Mouse (Mus musculus) cerebellum, postnatal 4 days (tissue): ENCODE results near the gene Prkci.
A peak's percentile ranks its signal among the peaks of the same experiment; 100 is the strongest.

Experiments used
- DNase-seq, 2 experiments: peaks; one replicate each; pipeline ENCODE4 v3.0.0; 2022; ENCODE audit warnings: low spot score in 2 of 2, mixed read lengths in 1 of 2

Prkci gene

GRCm38 (mm10) chr3:31042992-31043391 is 47.4 kb downstream of the Prkci start:
- no peak for DNase-seq

DNA sequence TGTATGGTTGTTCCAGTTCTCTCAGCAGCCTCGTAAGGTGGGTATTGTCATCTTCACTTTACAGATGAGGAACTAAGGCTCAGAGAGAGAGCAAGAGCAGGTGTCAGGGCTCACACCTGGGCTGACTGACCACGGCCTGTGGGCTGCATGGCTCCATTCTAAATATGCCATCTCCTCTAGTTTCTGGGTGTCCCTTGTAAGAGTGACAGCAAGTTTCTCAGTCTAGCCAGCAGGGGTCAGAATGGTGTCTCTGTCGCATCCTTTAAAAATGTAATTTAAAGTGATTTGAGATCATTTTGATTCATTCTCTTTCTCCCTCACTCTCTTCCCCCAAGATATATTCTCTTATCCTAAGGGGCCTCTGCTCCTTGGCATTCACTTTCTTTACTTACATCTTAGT is 51.7 kb downstream of the Prkci start:
- DNase-seq = no peak

GRCm38 (mm10) chr3:31049087-31049486 is 53.5 kb downstream of the Prkci start:
- DNase-seq = no peak

DNA sequence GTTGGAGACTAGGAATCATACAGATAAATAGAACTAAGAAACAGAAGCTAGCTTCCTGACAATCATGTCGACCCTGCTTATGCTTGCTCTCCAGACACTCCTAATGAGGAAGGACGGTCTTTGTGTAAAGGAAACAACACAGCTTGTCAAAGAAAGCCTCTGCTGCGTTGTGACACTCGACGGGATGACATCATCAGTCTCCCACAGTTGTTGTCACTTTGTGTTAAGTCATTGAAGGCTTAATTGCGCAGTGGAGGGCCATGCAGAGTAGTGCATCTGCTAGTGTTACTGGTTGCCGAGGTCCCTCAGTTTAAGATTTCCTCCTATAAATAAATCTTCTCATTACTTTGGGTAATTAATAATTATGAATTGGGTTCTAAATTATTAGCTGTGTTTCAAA is 54.8 kb downstream of the Prkci start:
- peak in 1 of 2 experiments; percentile 42 for DNase-seq

DNA sequence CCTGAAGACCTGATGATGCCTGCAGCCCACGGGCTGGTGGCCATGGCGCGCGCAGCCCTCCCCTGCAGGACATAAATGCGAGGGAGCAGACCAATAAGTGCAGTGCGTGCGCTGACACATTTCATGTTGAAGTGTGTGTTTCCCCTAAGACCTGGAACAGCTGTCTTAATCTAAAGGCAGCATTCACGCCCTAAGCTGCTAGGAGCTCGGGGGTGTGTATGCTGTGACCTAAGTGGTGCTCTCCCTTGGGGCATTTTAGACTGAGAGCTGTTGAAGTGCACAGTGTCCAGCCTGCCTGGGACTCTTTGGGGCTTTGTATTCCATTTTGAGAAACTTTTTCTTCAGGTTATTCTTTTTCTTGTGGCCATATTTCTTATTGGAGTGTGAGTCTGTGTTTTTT is 56.2 kb downstream of the Prkci start:
- no peak for DNase-seq

DNA sequence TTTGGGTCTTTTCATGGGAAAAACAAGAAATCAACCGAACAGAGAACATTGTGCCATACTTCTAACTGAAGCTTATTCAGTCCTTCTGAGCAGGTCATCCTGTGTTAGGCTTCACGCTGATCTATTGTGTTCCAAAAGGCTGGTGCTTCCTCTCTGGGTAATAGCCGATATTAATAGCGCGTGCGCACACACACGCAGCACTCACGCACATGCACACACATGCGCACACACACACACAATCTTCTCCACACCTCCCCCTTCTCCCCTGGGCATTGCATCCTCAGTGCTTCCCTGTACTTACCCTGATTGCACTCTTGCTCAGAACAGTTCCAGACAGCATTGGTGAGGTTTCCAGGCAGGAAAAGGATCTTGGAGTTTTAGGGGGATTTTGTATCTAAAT is 57.6 kb downstream of the Prkci start:
- DNase-seq = no peak

DNA sequence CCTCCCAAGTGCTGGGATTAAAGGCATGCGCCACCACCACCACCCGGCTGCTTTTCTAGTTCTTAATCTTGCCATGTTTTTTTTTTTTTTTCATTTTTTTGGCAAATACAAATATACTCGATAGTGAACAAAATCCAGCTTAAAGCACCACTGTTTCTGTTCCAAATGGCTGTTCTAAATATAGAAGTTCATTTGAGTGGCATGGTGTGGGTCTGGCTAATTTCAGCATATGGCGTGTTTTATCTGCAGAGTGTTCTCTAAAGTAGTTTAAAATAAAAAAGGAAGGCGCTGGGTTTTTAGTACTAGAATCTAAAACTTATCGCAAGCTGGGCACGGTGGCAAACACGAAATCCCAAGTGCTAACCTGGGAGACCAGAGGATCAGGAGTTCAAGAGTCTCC is 59.3 kb downstream of the Prkci start:
- no peak for DNase-seq

- no peak for DNase-seq
Observed at GRCm38 (mm10) chr3:31056047-31056650, 60.6 kb downstream of the Prkci start.

DNA sequence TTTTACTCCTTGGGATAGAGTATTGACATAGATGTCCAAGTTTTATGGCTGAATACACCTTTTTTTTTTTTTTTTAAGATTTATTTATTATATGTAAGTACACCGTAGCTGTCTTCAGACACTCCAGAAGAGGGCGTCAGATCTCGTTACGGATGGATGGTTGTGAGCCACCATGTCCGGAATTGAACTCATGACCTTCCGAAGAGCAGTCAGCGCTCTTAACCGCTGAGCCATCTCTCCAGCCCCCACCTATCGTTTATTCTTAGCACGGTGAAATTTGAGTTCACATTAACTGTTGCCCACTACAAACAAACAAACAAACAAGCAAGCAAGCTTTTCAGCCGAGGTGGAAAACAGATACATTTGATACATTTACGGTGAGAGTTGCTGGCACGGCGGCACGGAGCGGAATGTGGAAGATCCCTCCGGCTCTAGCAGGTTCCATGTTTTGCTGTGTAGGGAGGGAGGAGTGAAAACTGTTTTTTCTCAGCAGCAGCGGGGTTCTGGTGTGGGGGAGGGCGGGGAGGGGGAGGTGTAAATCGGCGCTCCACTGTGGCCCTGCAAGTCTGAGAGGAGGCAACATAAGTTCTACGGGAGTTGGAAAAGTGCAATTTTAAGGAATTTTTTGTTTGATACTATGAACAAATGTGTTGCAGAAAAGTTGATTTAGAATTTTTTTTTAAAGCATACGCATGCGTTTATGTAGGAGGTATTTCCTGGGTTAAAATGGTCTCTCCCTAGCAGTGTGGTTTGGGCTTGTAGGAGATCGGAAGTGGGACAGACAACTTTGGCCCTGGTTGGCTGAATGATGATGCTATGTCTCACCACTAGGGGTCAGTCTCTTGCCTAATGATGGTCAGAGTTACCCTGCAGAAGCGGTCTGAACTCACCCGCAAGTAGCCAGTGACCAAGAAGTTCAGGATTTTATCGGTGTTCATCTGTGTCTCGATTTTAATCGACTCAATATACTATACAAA is 61.4 kb downstream of the Prkci start:
- DNase-seq = peak; percentile 31 to 68

GRCm38 (mm10) chr3:31060745-31061102 is 65.2 kb downstream of the Prkci start:
- no peak for DNase-seq

DNA sequence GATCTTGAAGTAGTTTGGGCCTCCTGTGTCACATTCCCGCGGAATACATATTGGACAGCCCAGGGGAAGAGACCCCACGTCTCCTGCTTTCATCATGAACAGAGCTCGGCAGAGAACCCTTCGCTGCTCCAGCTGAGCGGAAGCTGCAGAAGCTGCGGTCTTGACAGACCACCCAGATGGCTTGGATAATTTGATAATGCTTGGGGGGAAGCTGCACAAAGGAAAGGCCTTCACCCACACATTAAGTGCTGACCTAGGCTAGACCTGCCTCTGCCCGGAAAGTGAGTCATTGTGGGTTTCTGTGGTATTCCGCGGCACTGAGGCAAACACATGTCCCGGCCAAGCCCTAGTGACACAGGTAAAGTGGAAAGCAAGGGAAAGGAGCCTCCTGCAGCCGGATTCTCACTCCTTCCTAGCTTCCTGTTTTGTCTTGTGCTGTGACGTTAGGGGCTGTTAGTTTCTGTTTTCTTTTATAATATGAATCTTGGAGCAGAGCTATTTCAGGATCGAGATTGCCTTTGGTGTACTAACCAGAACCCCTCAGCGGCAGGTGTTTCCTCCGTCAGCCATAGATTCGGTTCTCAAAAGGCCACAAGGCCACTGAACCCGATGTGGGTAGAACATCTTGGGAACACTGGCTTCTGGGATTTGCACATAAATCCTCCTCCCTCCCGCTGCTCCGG is 65.7 kb downstream of the Prkci start:
- no peak for DNase-seq

DNA sequence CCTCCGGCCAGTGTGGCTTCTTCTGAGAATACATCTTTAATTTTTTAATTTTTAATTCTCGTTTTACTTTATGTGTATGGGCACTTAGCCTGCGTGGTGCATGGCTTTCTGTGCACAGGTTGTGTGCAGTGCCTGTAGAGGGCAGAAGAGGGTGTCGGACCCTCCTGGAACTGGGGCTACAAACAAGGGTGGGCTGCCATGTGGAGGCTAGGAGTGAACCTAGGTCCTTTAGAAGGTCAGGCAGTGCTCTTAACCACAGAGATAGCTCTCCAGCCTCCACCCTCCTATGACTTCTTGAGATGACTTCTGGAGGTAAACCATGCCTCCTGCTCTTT is 66.2 kb downstream of the Prkci start:
- no peak for DNase-seq

DNA sequence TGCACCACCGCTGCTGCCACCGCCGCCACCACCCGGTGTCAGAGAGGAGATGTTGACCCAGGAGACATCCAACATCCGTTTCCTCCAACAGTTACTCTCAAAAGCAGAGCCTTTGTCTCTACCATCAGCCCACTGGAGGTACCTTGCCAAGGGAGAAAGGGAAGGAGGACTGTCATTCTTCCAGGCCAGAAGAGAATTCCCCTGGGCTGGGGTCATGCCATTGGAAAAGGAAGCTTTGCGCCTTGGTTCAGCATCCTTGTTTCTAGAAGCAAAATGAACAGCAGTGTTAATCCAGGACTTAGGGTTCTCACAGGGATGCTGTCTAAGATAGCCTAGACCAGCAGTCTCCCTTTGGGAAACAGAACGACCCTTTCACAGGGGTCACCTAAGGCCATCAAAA is 66.8 kb downstream of the Prkci start:
- no peak for DNase-seq

GRCm38 (mm10) chr3:31068482-31068881 is 72.9 kb downstream of the Prkci start:
- DNase-seq = no peak

DNA sequence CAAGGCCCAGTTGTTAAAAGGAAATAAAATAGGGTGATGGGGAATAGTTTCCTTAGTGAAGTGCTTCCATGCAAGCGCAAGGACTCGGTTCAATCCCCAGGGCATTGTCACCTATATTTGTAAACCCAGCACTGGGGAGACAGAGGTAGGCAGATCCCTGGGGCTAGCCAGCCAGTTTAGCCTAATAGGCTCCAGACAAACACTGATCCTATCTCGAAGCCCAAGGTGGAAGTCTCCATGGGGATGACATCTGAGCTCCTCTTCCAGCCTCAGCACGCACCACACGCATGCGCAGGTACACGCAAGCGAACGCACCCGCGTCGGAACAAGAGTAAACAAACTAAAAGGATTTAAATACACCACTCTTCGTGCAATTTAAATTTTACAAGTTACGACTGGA is 76.3 kb downstream of the Prkci start:
- no peak for DNase-seq

- DNase-seq = no peak
Observed at GRCm38 (mm10) chr3:31075808-31076207, 80.3 kb downstream of the Prkci start.

DNA sequence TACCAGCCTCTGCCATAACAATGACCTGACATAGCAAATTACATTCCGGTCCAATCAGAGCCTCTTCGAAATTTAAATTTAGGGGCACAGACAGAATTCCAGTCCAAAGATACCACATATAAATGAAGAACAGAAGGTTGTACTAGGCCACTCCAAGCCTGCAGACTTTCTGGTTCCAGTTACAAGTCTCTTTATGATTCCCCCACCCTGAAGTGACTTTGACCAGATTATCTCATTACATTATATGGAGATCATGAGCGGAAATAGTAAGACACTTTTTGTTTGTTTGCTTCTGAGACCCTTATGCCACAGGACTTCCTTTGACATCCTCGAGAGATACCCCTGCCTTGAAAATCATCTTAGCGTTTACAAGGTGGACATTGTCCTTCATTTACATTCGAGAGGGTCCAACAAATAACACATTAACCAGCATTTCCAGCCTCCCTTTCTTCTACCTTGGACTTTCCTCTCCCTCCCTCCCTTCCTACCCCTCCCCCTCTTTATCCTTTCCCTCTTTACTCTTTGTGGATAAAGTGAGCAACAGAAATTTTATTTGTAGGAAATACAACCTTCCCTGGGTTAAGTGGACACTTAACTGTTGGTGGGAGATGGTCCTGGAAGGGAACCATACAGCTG is 81.6 kb downstream of the Prkci start:
- no peak for DNase-seq

- DNase-seq = no peak
Observed at GRCm38 (mm10) chr3:31079450-31079849, 83.9 kb downstream of the Prkci start.

DNA sequence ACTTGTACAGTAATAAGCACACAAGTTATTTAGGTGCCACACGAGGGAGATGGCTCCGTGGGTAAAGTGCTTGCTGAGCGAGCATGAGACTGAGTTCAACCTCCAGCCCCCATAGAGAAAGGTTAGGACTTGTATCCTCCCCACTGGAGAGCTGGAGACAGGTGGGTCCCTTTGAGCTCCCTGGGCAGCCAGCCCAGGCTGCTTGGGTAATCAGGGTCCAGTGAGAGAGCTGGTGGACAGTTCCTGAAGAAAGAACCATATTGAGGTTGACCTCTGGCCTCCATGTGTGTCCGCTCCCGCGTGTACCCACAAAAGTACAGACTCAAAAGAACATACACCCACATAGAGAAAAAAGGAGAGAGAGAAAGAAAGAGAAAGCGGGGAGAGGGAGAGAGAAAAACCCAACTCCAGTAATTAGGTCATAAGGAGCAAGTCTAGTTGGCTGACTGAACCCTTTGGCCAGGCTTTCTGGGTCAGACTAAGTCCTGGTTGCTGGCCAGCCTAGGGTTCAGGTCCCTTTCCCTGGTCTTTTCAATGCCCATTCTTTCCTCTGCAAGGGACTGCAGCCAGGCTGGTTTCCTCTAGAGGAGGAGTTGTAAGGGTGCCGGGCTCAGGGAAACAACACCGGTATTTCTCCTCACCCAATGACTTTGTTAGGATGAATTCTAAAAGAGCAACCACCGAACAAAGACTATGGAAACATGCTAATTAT is 85.4 kb downstream of the Prkci start:
- DNase-seq = no peak

DNA sequence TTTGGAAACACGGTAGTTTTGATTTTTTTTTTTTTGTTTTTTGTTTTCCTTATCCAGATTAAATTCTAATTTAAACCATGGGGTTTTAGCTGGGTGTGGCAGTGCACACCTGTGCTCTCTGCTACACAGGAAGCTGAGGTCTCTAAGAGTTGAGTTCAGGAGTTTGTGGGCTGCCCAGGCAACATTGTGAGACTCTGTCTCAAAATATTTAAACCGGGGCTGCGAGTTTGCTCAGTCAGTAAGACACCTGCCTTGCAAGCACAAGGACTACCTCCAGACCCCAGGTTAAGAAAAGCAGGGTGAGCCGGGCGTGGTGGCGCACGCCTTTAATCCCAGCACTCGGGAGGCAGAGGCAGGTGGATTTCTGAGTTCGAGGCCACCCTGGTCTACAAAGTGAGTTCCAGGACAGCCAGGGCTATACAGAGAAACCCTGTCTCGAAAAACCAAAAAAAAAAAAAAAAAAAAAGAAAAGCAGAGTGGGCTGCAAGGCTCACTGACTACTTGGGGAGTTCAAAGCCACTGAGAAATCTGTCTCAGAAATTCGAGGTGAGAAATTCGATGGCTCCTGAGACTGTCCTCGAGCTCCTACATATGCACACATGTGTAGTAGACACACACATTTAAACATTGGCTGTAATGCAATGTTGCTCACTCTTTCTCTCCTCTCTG is 87.4 kb downstream of the Prkci start:
- no peak for DNase-seq
